Mouse (Mus musculus) kidney, adult 2 months (tissue): ENCODE results near the gene 2810021J22Rik.

ENCODE experiments used
- CTCF ChIP-seq: fragments of 200-500 bp; conservative IDR thresholded peaks from 2 replicates; pipeline ENCODE4 v1.5.1; 2011; ENCODE audit warnings: low read depth, mild to moderate bottlenecking, control low read depth, low read length, moderate library complexity, mixed read lengths; ENCODE audit not compliant: insufficient read depth, insufficient read length
- POLR2A ChIP-seq: fragments of 200-500 bp; IDR thresholded peaks from one replicate; pipeline ENCODE4 v1.6.1; 2011; ENCODE audit warnings: low read depth, low read length, control low read depth

- TF ChIP-seq POLR2A (no peak), CTCF (no peak)
Observed at GRCm38 (mm10) chr11:58829764-58830163, 37.3 kb upstream of the 2810021J22Rik start.
